25 mouse cellular contexts compared by ENCODE assay signal in genomic region chr1:75783206-75783605, GRCm38 (mm10).
"Had no signal": no experiment of that assay in that cellular context is flagged by ENCODE, and none has a peak within 500 bp of the region (broad histone marks: within the 10 kb centered on the region; RNA-seq: fewer than 3 reads in every experiment).

No protein-coding gene starts in this region.

- H3K4me3 ChIP-seq: layer of hippocampus, adult 2 months; limb, embryonic 10.5 days; limb, embryonic 13.5 days; liver, embryonic 12.5 days; liver, embryonic 15.5 days; midbrain, embryonic 13.5 days; myocyte; neural tube, embryonic 13.5 days had no signal

- H3K4me2 ChIP-seq: limb, embryonic 13.5 days; liver, embryonic 12.5 days; liver, embryonic 15.5 days; midbrain, embryonic 13.5 days; neural tube, embryonic 13.5 days had no signal

- ATAC-seq: intestine, postnatal 0 days; liver, embryonic 12.5 days; lung, postnatal 0 days; midbrain, embryonic 13.5 days; midbrain, embryonic 16.5 days had no signal

- DNase-seq: kidney, adult 2 months; kidney, postnatal 25 days; layer of hippocampus, adult 9-11 months; liver; lung, adult 18-20 months; lung, postnatal 36 days; right cerebral cortex, adult 18-20 months; right cerebral cortex, postnatal 14 days; right cerebral cortex, postnatal 4 days; thymus, adult 2 months; thymus, postnatal 14 days; thymus, postnatal 4 days had no signal

- H3K27ac ChIP-seq: kidney, postnatal 0 days; layer of hippocampus, adult 2 months; limb, embryonic 10.5 days; limb, embryonic 13.5 days; liver, embryonic 12.5 days; liver, embryonic 15.5 days; midbrain, embryonic 13.5 days; neural tube, embryonic 13.5 days; stomach, postnatal 0 days had no signal

- H3K9ac ChIP-seq: limb, embryonic 13.5 days; liver, embryonic 12.5 days; liver, embryonic 15.5 days; midbrain, embryonic 13.5 days; neural tube, embryonic 13.5 days had no signal

- H3K4me1 ChIP-seq: liver, embryonic 12.5 days; liver, embryonic 15.5 days; midbrain, embryonic 13.5 days had no signal

- H3K36me3 ChIP-seq: limb, embryonic 10.5 days; limb, embryonic 13.5 days; liver, embryonic 12.5 days; liver, embryonic 15.5 days; midbrain, embryonic 13.5 days; neural tube, embryonic 13.5 days had no signal

- H3K9me3 ChIP-seq: limb, embryonic 10.5 days; liver, embryonic 12.5 days; liver, embryonic 15.5 days; midbrain, embryonic 13.5 days; neural tube, embryonic 13.5 days had no signal

- H3K27me3 ChIP-seq: limb, embryonic 13.5 days; liver, embryonic 12.5 days; liver, embryonic 15.5 days; midbrain, embryonic 13.5 days; neural tube, embryonic 13.5 days had no signal
